Mouse (Mus musculus) spleen, adult 2 months (tissue): ENCODE measurements around the gene Phpt1. TPM values are rescaled to one million over a fixed set of nuclear protein-coding genes. Genes with fewer than 3 reads are reported as not detected.

Experiments used
- DNase-seq, 2 experiments: peaks; one replicate each; pipeline versions ENCODE4 v3.0.0 to v3.0.0-alpha.2; 2012 to 2021; ENCODE audit warnings: low spot score in 2 of 2, low read depth in 1 of 2
- H3K27ac ChIP-seq: fragments of 200-500 bp; 2 replicates; pipeline ENCODE4 v1.5.1; 2012; ENCODE audit warnings: low read length, inconsistent platforms; ENCODE audit not compliant: insufficient read depth
- H3K27me3 ChIP-seq: fragments of 200-500 bp; 2 replicates; pipeline ENCODE4 v1.6.1; 2012; ENCODE audit warnings: mild to moderate bottlenecking, moderate library complexity, low read length, inconsistent platforms; ENCODE audit not compliant: control insufficient read depth, insufficient read depth
- H3K36me3 ChIP-seq: fragments of 200-500 bp; 2 replicates; pipeline ENCODE4 v1.6.1; 2012; ENCODE audit warnings: mild to moderate bottlenecking, low read length, inconsistent platforms; ENCODE audit not compliant: control insufficient read depth, insufficient read depth
- H3K4me1 ChIP-seq: fragments of 200-500 bp; 2 replicates; pipeline ENCODE4 v1.6.1; 2011; ENCODE audit warnings: inconsistent platforms; ENCODE audit not compliant: control insufficient read depth, insufficient read depth, insufficient read length
- H3K4me3 ChIP-seq: fragments of 200-500 bp; 2 replicates; pipeline ENCODE4 v1.5.1; 2011; ENCODE audit warnings: mild to moderate bottlenecking, inconsistent platforms; ENCODE audit not compliant: insufficient read depth, insufficient read length; ENCODE audit errors: extremely low read depth
- CTCF ChIP-seq: fragments of 200-500 bp; IDR thresholded peaks from 2 replicates; pipeline ENCODE4 v1.5.1; 2011; ENCODE audit warnings: mild to moderate bottlenecking, inconsistent platforms; ENCODE audit not compliant: insufficient read depth, insufficient read length, insufficient replicate concordance; ENCODE audit errors: extremely low read depth
- POLR2A ChIP-seq: fragments of 200-500 bp; IDR thresholded peaks from 2 replicates; pipeline ENCODE4 v1.6.1; 2011; ENCODE audit warnings: low read depth, low read length, inconsistent platforms
- WGBS: fragments of 180-500 bp; shearing (Covaris S2); methylation state at CpG from one replicate; pipeline ENCODE4 v1.1.7; 2018; 5-methylcytosine and 5-hydroxymethylcytosine counted together
- polyA plus RNA-seq: library from polyadenylated mRNA; depleted of rRNA; stranded (reverse); fragments of >200 nt; gene quantifications from 2 replicates; pipeline ENCODE4 v1.2.3, GENCODE M21; 2012; rRNA removed

Phpt1 gene
- polyA plus RNA-seq: 22.5 and 28.5 TPM in 2 replicates

- TF ChIP-seq CTCF (no peak), POLR2A (peak; percentile 39)
- under 1% methylated on average over 45 of the region's 45 CpGs for WGBS
- no peaks in the 10 kb centered on the region for H3K36me3 ChIP-seq
- peak; percentile 94 for DNase-seq
- H3K27me3 ChIP-seq: peaks cover 24% of the 10 kb centered on the region
- peak within 1 kb of the TSS; percentile 87 for H3K27ac ChIP-seq
- H3K4me3 ChIP-seq: peak within 1 kb of the TSS; percentile 75
- H3K4me1 ChIP-seq: peaks cover 34% of the 10 kb centered on the region
Measured at GRCm38 (mm10) chr2:25574579-25575431, at the start of gene Phpt1, which contains the start of gene Mamdc4. Phpt1 (minus strand) TSS chr2:25575224. Mamdc4 (minus strand) TSS chr2:25574845.

- Histone ChIP-seq H3K4me3 (peak within 1 kb of the TSS; percentile 51; the same call in 1 of the 2 replicates), H3K27ac (peak within 1 kb of the TSS; percentile 50)
- WGBS: 16% methylated on average over 34 of the region's 34 CpGs
Measured at GRCm38 (mm10) chr2:25621229-25622200, 46.5 kb upstream of the Phpt1 start, which contains the start of gene Tmem141. Tmem141 (minus strand) TSS chr2:25622005.

GRCm38 (mm10) chr2:25620852-25621228 lies 45.8 kb upstream of the Phpt1 start:
- whole genome bisulfite sequencing: 41% methylated on average over 4 of the region's 4 CpGs
- H3K4me1 ChIP-seq: peaks cover 4% of the 10 kb centered on the region; the same call in 1 of the 2 replicates
- TF ChIP-seq POLR2A (no peak), CTCF (no peak)
- H3K27ac ChIP-seq: peak overlapping the region; percentile 17; the same call in 1 of the 2 replicates
- no peak overlapping the region for H3K4me3 ChIP-seq
- H3K36me3 ChIP-seq: no peaks in the 10 kb centered on the region
- DNase-seq: no peak
- 0 out of 2 replicates have a peak, but pooled peaks cover 2% of the 10 kb centered on the region for H3K27me3 ChIP-seq

More at GRCm38 (mm10) chr2:25621229-25622200, 46.5 kb upstream of the Phpt1 start, which contains the start of gene Tmem141:
- no peaks in the 10 kb centered on the region for H3K27me3 ChIP-seq
- peaks cover 4% of the 10 kb centered on the region; the same call in 1 of the 2 replicates for H3K4me1 ChIP-seq
- no peak for TF ChIP-seq POLR2A
- peak; percentile 69; the same call in 1 of the 2 replicates for TF ChIP-seq CTCF
- no peaks in the 10 kb centered on the region for H3K36me3 ChIP-seq
- peak; percentile 12 to 63 for DNase-seq

GRCm38 (mm10) chr2:25620386-25620785 lies 45.4 kb upstream of the Phpt1 start:
- TF ChIP-seq CTCF: no peak
- no peak for TF ChIP-seq POLR2A
- H3K27me3 ChIP-seq: 0 out of 2 replicates have a peak, but pooled peaks cover 2% of the 10 kb centered on the region
- DNase-seq: peak in 1 of 2 experiments; percentile 14
- no peaks in the 10 kb centered on the region for H3K36me3 ChIP-seq
- peaks cover 4% of the 10 kb centered on the region; the same call in 1 of the 2 replicates for H3K4me1 ChIP-seq
- H3K4me3 ChIP-seq: no peak overlapping the region
- WGBS: 21% methylated on average over 6 of the region's 6 CpGs
- no peak overlapping the region for H3K27ac ChIP-seq

- 91% methylated on average over 3 of the region's 3 CpGs for WGBS
- no peak within 1 kb of the TSS for H3K4me3 ChIP-seq
- peaks cover 2% of the 10 kb centered on the region; the same call in 1 of the 2 replicates for H3K27me3 ChIP-seq
- H3K4me1 ChIP-seq: peaks cover 4% of the 10 kb centered on the region; the same call in 1 of the 2 replicates
- TF ChIP-seq CTCF (no peak), POLR2A (no peak)
- DNase-seq: no peak
- H3K36me3 ChIP-seq: no peaks in the 10 kb centered on the region
- H3K27ac ChIP-seq: no peak within 1 kb of the TSS
Measured at GRCm38 (mm10) chr2:25617578-25617977, 42.6 kb upstream of the Phpt1 start, which contains the start of gene Ccdc183. Ccdc183 (minus strand) TSS chr2:25617678.

GRCm38 (mm10) chr2:25616398-25616797 lies 41.4 kb upstream of the Phpt1 start:
- TF ChIP-seq POLR2A (no peak), CTCF (no peak)
- no peak for DNase-seq

More at GRCm38 (mm10) chr2:25616398-25616797, 41.4 kb upstream of the Phpt1 start:
- Histone ChIP-seq H3K36me3 (no peaks in the 10 kb centered on the region), H3K4me1 (no peaks in the 10 kb centered on the region; the same call in 1 of the 2 replicates), H3K27me3 (peaks cover 2% of the 10 kb centered on the region; the same call in 1 of the 2 replicates), H3K4me3 (no peak overlapping the region), H3K27ac (no peak overlapping the region)
- WGBS: 38% methylated on average over 22 of the region's 22 CpGs
